Comparison of ENCODE assay signal across 23 mouse cellular contexts in genomic region chr17:31318906-31319767, GRCm38 (mm10). TPM values are rescaled to one million over a fixed set of nuclear protein-coding genes. Genes with fewer than 3 reads are reported as not detected.
DNase-seq lines count a peak whose midpoint lies in the region; ATAC-seq and TF ChIP-seq lines count a peak whose summit lies in the region.
"Had no signal": no experiment of that assay in that cellular context is flagged by ENCODE, and none has a peak within 500 bp of the region (broad histone marks: within the 10 kb centered on the region; RNA-seq: fewer than 3 reads in every experiment).

No protein-coding gene starts in this region.

- 0 out of 2 replicates have a peak overlapping the region, but pooled peaks have one; percentile 1 for H3K27ac ChIP-seq in liver, postnatal 0 days (ENCODE audit: low read depth)
- peak overlapping the region; percentile 80 for H3K27ac ChIP-seq in intestine, embryonic 15.5 days
- peak overlapping the region; percentile 46 for H3K27ac ChIP-seq in stomach, embryonic 15.5 days
- H3K27ac ChIP-seq in midbrain, embryonic 10.5 days (replicated peaks): no peak overlapping the region
- H3K27ac ChIP-seq: embryonic facial prominence, embryonic 12.5 days; heart, adult 2 months; heart, embryonic 13.5 days; hindbrain, postnatal 0 days; limb, embryonic 13.5 days; liver, embryonic 15.5 days; midbrain, embryonic 12.5 days had no signal

- no peaks in the 10 kb centered on the region for H3K9me3 ChIP-seq in liver, postnatal 0 days (ENCODE audit: low read length)
- H3K9me3 ChIP-seq in intestine, embryonic 15.5 days: no peaks in the 10 kb centered on the region
- H3K9me3 ChIP-seq in stomach, embryonic 15.5 days: no peaks in the 10 kb centered on the region
- no peaks in the 10 kb centered on the region for H3K9me3 ChIP-seq in midbrain, embryonic 10.5 days (replicated peaks)
- H3K9me3 ChIP-seq: embryonic facial prominence, embryonic 12.5 days; heart, embryonic 13.5 days; limb, embryonic 13.5 days; liver, embryonic 15.5 days; midbrain, embryonic 12.5 days had no signal

- no peak for TF ChIP-seq EP300 in liver, postnatal 0 days (IDR thresholded peaks at IDR 0.05; ENCODE audit: low read depth)

- H3K36me3 ChIP-seq in liver, postnatal 0 days (replicated peaks; ENCODE audit: insufficient read depth, low read length): peaks cover 17% of the 10 kb centered on the region; the same call in 1 of the 2 replicates
- no peaks in the 10 kb centered on the region for H3K36me3 ChIP-seq in intestine, embryonic 15.5 days
- H3K36me3 ChIP-seq in stomach, embryonic 15.5 days: no peaks in the 10 kb centered on the region
- H3K36me3 ChIP-seq in midbrain, embryonic 10.5 days: no peaks in the 10 kb centered on the region
- H3K36me3 ChIP-seq: embryonic facial prominence, embryonic 12.5 days; heart, embryonic 13.5 days; limb, embryonic 13.5 days; liver, embryonic 15.5 days; midbrain, embryonic 12.5 days had no signal

- H3K27me3 ChIP-seq in liver, postnatal 0 days (ENCODE audit: insufficient read depth, low read length): no peaks in the 10 kb centered on the region
- no peaks in the 10 kb centered on the region for H3K27me3 ChIP-seq in intestine, embryonic 15.5 days (replicated peaks)
- H3K27me3 ChIP-seq in stomach, embryonic 15.5 days (replicated peaks): no peaks in the 10 kb centered on the region
- 0 out of 2 replicates have a peak, but pooled peaks cover 5% of the 10 kb centered on the region for H3K27me3 ChIP-seq in midbrain, embryonic 10.5 days (ENCODE audit: low read depth, poor library complexity, severe bottlenecking)
- H3K27me3 ChIP-seq: embryonic facial prominence, embryonic 12.5 days; heart, embryonic 13.5 days; liver, embryonic 15.5 days had no signal

- no peak overlapping the region for H3K9ac ChIP-seq in liver, postnatal 0 days (replicated peaks)
- no peak overlapping the region for H3K9ac ChIP-seq in intestine, embryonic 15.5 days
- H3K9ac ChIP-seq in stomach, embryonic 15.5 days: no peak overlapping the region
- H3K9ac ChIP-seq: embryonic facial prominence, embryonic 12.5 days; heart, embryonic 13.5 days; limb, embryonic 13.5 days; liver, embryonic 15.5 days; midbrain, embryonic 12.5 days had no signal

- peak; percentile 60 for DNase-seq in kidney, adult 11 months
- DNase-seq in kidney, postnatal 4 days: no peak
- no peak for DNase-seq in liver, postnatal 0 days
- DNase-seq in liver: no peak
- no peak for DNase-seq in midbrain, embryonic 10.5 days (ENCODE audit: low spot score)
- no peak for DNase-seq in ovary, adult 18-20 months (ENCODE audit: low spot score)
- DNase-seq: adrenal gland, postnatal 10 days; cerebellum, adult 2 months; cerebellum, postnatal 25 days; gastrocnemius, postnatal 36 days; heart, adult 2 months; heart, postnatal 14 days; kidney, postnatal 25 days; spleen, adult 18-20 months; thymus, adult 18-20 months had no signal

- no peak overlapping the region for H3K4me2 ChIP-seq in liver, postnatal 0 days (ENCODE audit: low read depth, low read length)
- H3K4me2 ChIP-seq in intestine, embryonic 15.5 days (replicated peaks): no peak overlapping the region
- no peak overlapping the region for H3K4me2 ChIP-seq in stomach, embryonic 15.5 days
- H3K4me2 ChIP-seq: embryonic facial prominence, embryonic 12.5 days; heart, embryonic 13.5 days; limb, embryonic 13.5 days; liver, embryonic 15.5 days; midbrain, embryonic 12.5 days had no signal

- H3K4me1 ChIP-seq in liver, postnatal 0 days (ENCODE audit: insufficient read depth): peaks cover 16% of the 10 kb centered on the region
- H3K4me1 ChIP-seq in intestine, embryonic 15.5 days (replicated peaks): peaks cover 28% of the 10 kb centered on the region
- H3K4me1 ChIP-seq in stomach, embryonic 15.5 days: peaks cover 36% of the 10 kb centered on the region
- H3K4me1 ChIP-seq in midbrain, embryonic 10.5 days: peaks cover 20% of the 10 kb centered on the region
- H3K4me1 ChIP-seq: liver, embryonic 15.5 days had no signal

- 79% methylated on average over 19 of the region's 19 CpGs for WGBS in liver, postnatal 0 days (ENCODE audit: insufficient replicate concordance)
- 77% methylated on average over 19 of the region's 19 CpGs for WGBS in intestine, embryonic 15.5 days
- WGBS in stomach, embryonic 15.5 days: 84% methylated on average over 19 of the region's 19 CpGs
- WGBS in midbrain, embryonic 10.5 days: 92% methylated on average over 19 of the region's 19 CpGs

- no peak overlapping the region for H3K4me3 ChIP-seq in liver, postnatal 0 days (ENCODE audit: low read depth, low read length)
- H3K4me3 ChIP-seq in intestine, embryonic 15.5 days (replicated peaks): no peak overlapping the region
- H3K4me3 ChIP-seq in stomach, embryonic 15.5 days (replicated peaks): no peak overlapping the region
- H3K4me3 ChIP-seq in midbrain, embryonic 10.5 days: no peak overlapping the region
- H3K4me3 ChIP-seq: embryonic facial prominence, embryonic 12.5 days; heart, adult 2 months; heart, embryonic 13.5 days; limb, embryonic 13.5 days; liver, embryonic 15.5 days; midbrain, embryonic 12.5 days had no signal

- no peak for TF ChIP-seq CTCF in liver, postnatal 0 days (IDR thresholded peaks at IDR 0.05; ENCODE audit: low read depth)

- peak; percentile 40; the same call in 1 of the 2 replicates for ATAC-seq in liver, postnatal 0 days
- ATAC-seq in intestine, embryonic 15.5 days: peak; percentile 82
- ATAC-seq in stomach, embryonic 15.5 days (ENCODE audit: insufficient read depth, low FRiP score, low read depth): peak; percentile 41; the same call in 1 of the 2 replicates
- ATAC-seq: hindbrain, postnatal 0 days had no signal

RNA-seq across cellular contexts. Expression of gene Slc37a1, which starts 32.5 kb away (rescaled TPM):
- polyA plus RNA-seq in liver, postnatal 0 days (2015; fragmentation: Nextera tagmentation; extraction: Ambion mirVana): 4.3 and 4.5 TPM in 2 replicates
- 18.4 and 22.7 TPM in 2 replicates for polyA plus RNA-seq in intestine, embryonic 15.5 days (2015; fragmentation: Nextera tagmentation; extraction: Ambion mirVana)
- polyA plus RNA-seq in stomach, embryonic 15.5 days (2015; fragmentation: Nextera tagmentation; extraction: Ambion mirVana): 12.7 and 14.9 TPM in 2 replicates
- 6.4 and 6.9 TPM in 2 replicates for polyA plus RNA-seq in midbrain, embryonic 10.5 days (2016; fragmentation: Nextera tagmentation; extraction: Ambion mirVana)

RNA-seq across cellular contexts. Expression of gene Rsph1, which starts 42.0 kb away (rescaled TPM):
- polyA plus RNA-seq in liver, postnatal 0 days (2015; fragmentation: Nextera tagmentation; extraction: Ambion mirVana): 0.90 and 1.0 TPM in 2 replicates
- polyA plus RNA-seq in intestine, embryonic 15.5 days (2015; fragmentation: Nextera tagmentation; extraction: Ambion mirVana): 1.1 and 1.3 TPM in 2 replicates
- polyA plus RNA-seq in stomach, embryonic 15.5 days (2015; fragmentation: Nextera tagmentation; extraction: Ambion mirVana): 1.6 and 2.1 TPM in 2 replicates
- 1.7 and 2.5 TPM in 2 replicates for polyA plus RNA-seq in midbrain, embryonic 10.5 days (2016; fragmentation: Nextera tagmentation; extraction: Ambion mirVana)
